Mouse (Mus musculus) kidney, postnatal 0 days (tissue): Measurements from ENCODE around the gene Map1lc3b. TPM values are rescaled to one million over a fixed set of nuclear protein-coding genes. Genes with fewer than 3 reads are reported as not detected.

Experiments used
- ATAC-seq: fragments of 200-750 bp; cut with Nextera tagmentation; replicated peaks from 2 replicates; pipeline ENCODE4 v1.8.0; 2017; ENCODE audit warnings: low read depth, moderate number of reproducible peaks, moderate TSS enrichment, moderate library complexity; ENCODE audit not compliant: low FRiP score
- DNase-seq: peaks from one replicate; pipeline ENCODE4 v3.0.0-alpha.2; 2016; ENCODE audit warnings: low spot score
- H3K27ac ChIP-seq: fragments of 300-500 bp; sonication (generic); 2 replicates; pipeline ENCODE4 v1.5.1; 2014; ENCODE audit warnings: mild to moderate bottlenecking
- H3K27me3 ChIP-seq: fragments of 300-500 bp; sonication (generic); 2 replicates; pipeline ENCODE4 v1.6.1; 2014; ENCODE audit warnings: low read length, mixed read lengths; ENCODE audit not compliant: insufficient read depth
- H3K36me3 ChIP-seq: fragments of 300-500 bp; sonication (generic); 2 replicates; pipeline ENCODE4 v1.6.1; 2014; ENCODE audit warnings: low read length, mixed read lengths; ENCODE audit not compliant: insufficient read depth
- H3K4me1 ChIP-seq: fragments of 300-500 bp; sonication (generic); replicated peaks from 2 replicates; pipeline ENCODE4 v1.6.1; 2014; ENCODE audit warnings: antibody characterized with exemption, low read length, mixed read lengths; ENCODE audit not compliant: insufficient read depth
- H3K4me2 ChIP-seq: fragments of 300-500 bp; sonication (generic); 2 replicates; pipeline ENCODE4 v1.6.1; 2014; ENCODE audit warnings: mild to moderate bottlenecking, low read length, moderate library complexity, mixed read lengths
- H3K4me3 ChIP-seq: fragments of 300-500 bp; sonication (generic); replicated peaks from 2 replicates; pipeline ENCODE4 v1.5.1; 2014; ENCODE audit warnings: low read depth, low read length
- H3K9ac ChIP-seq: fragments of 300-500 bp; sonication (generic); 2 replicates; pipeline ENCODE4 v1.6.1; 2014; ENCODE audit warnings: low read depth, low read length
- H3K9me3 ChIP-seq: fragments of 300-500 bp; sonication (generic); replicated peaks from 2 replicates; pipeline ENCODE4 v1.6.1; 2016; ENCODE audit warnings: low read length, inconsistent platforms, mixed read lengths
- CTCF ChIP-seq: IDR thresholded peaks from 2 replicates; pipeline ENCODE4 v1.5.1; 2016; ENCODE audit warnings: antibody characterized with exemption, low read depth, mild to moderate bottlenecking, moderate library complexity
- WGBS: fragments of 180-500 bp; shearing (Covaris S2); extraction: QIAGEN DNeasy Blood & Tissue Kit; methylation state at CpG from one replicate; pipeline ENCODE4 v1.1.7; 2014; 5-methylcytosine and 5-hydroxymethylcytosine counted together
- polyA plus RNA-seq: library from polyadenylated mRNA; unstranded; fragments of >200 nt; fragmentation: Nextera tagmentation; extraction: Ambion mirVana; gene quantifications from 2 replicates; pipeline ENCODE4 v1.2.1, GENCODE M21; 2015

Map1lc3b gene
- 281 and 284 TPM in 2 replicates for polyA plus RNA-seq

GRCm38 (mm10) chr8:121590203-121591177 lies at the start of gene Map1lc3b:
Map1lc3b (plus strand) TSS chr8:121590361.
- ATAC-seq = peak; percentile 85
- under 1% methylated on average over 94 of the region's 94 CpGs for WGBS

GRCm38 (mm10) chr8:121541862-121542261 lies 48.3 kb upstream of the Map1lc3b start:
- H3K9me3 ChIP-seq = no peaks in the 10 kb centered on the region
- no peak overlapping the region for H3K4me3 ChIP-seq
- H3K36me3 ChIP-seq = no peaks in the 10 kb centered on the region
- no peaks in the 10 kb centered on the region for H3K4me1 ChIP-seq
- 83% methylated on average over 19 of the region's 19 CpGs for WGBS
- no peaks in the 10 kb centered on the region for H3K27me3 ChIP-seq
- H3K9ac ChIP-seq = no peak overlapping the region
- no peak overlapping the region for H3K4me2 ChIP-seq
- ATAC-seq = no peak
- DNase-seq = no peak
- no peak overlapping the region for H3K27ac ChIP-seq
- TF ChIP-seq CTCF = no peak

More at GRCm38 (mm10) chr8:121590203-121591177, at the start of gene Map1lc3b:
- Histone ChIP-seq H3K4me3 (peak within 1 kb of the TSS; percentile 91), H3K9ac (peak within 1 kb of the TSS; percentile 95), H3K4me1 (peaks cover 9% of the 10 kb centered on the region), H3K36me3 (peaks cover 13% of the 10 kb centered on the region; the same call in 1 of the 2 replicates), H3K27me3 (no peaks in the 10 kb centered on the region), H3K4me2 (peak within 1 kb of the TSS; percentile 97), H3K27ac (peak within 1 kb of the TSS; percentile 84), H3K9me3 (no peaks in the 10 kb centered on the region)
- DNase-seq = peak; percentile 92
- TF ChIP-seq CTCF = no peak

- no peak for TF ChIP-seq CTCF
- Histone ChIP-seq H3K4me1 (no peaks in the 10 kb centered on the region), H3K27ac (no peak overlapping the region), H3K9me3 (no peaks in the 10 kb centered on the region), H3K4me3 (no peak overlapping the region), H3K9ac (no peak overlapping the region), H3K36me3 (no peaks in the 10 kb centered on the region), H3K27me3 (no peaks in the 10 kb centered on the region), H3K4me2 (no peak overlapping the region)
- DNase-seq (no peak), ATAC-seq (no peak)
- 59% methylated on average over 13 of the region's 13 CpGs for WGBS
Observed at GRCm38 (mm10) chr8:121542901-121543300, 47.3 kb upstream of the Map1lc3b start.

- no peaks in the 10 kb centered on the region for H3K36me3 ChIP-seq
- ATAC-seq (no peak), DNase-seq (no peak)
- no peak within 1 kb of the TSS for H3K9ac ChIP-seq
- TF ChIP-seq CTCF = no peak
- H3K4me3 ChIP-seq = no peak within 1 kb of the TSS
- no peaks in the 10 kb centered on the region for H3K9me3 ChIP-seq
- H3K27ac ChIP-seq = no peak within 1 kb of the TSS
- H3K27me3 ChIP-seq = no peaks in the 10 kb centered on the region
- no peaks in the 10 kb centered on the region for H3K4me1 ChIP-seq
- WGBS = 81% methylated on average over 12 of the region's 12 CpGs
- no peak within 1 kb of the TSS for H3K4me2 ChIP-seq
Observed at GRCm38 (mm10) chr8:121544276-121544785, 45.8 kb upstream of the Map1lc3b start, which contains the start of gene 1700018B08Rik. 1700018B08Rik (minus strand) TSS chr8:121544320.

- no peak overlapping the region for H3K4me3 ChIP-seq
- no peaks in the 10 kb centered on the region for H3K27me3 ChIP-seq
- no peaks in the 10 kb centered on the region for H3K36me3 ChIP-seq
- H3K4me1 ChIP-seq = no peaks in the 10 kb centered on the region
- H3K9me3 ChIP-seq = no peaks in the 10 kb centered on the region
- no peak for ATAC-seq
- WGBS = 82% methylated on average over 11 of the region's 11 CpGs
- no peak overlapping the region for H3K27ac ChIP-seq
- no peak overlapping the region for H3K9ac ChIP-seq
- no peak overlapping the region for H3K4me2 ChIP-seq
- DNase-seq = no peak
- no peak for TF ChIP-seq CTCF
Observed at GRCm38 (mm10) chr8:121544936-121545335, 45.2 kb upstream of the Map1lc3b start.

GRCm38 (mm10) chr8:121547132-121547531 lies 43.0 kb upstream of the Map1lc3b start:
- Histone ChIP-seq H3K27me3 (no peaks in the 10 kb centered on the region), H3K27ac (no peak overlapping the region), H3K36me3 (0 out of 2 replicates have a peak, but pooled peaks cover 3% of the 10 kb centered on the region), H3K9me3 (no peaks in the 10 kb centered on the region), H3K4me2 (no peak overlapping the region), H3K4me1 (no peaks in the 10 kb centered on the region), H3K9ac (0 out of 2 replicates have a peak overlapping the region, but pooled peaks have one; percentile 14), H3K4me3 (no peak overlapping the region)
- TF ChIP-seq CTCF = peak; percentile 89
- DNase-seq (peak; percentile 91), ATAC-seq (0 out of 2 replicates have a peak, but pooled peaks have one; percentile 43)
- 12% methylated on average over 7 of the region's 7 CpGs for WGBS
